Mouse (Mus musculus) myocyte (in vitro differentiated cells): Measurements from ENCODE around the gene Lpp.

ENCODE experiments used
- E2F4 ChIP-seq: IDR thresholded peaks from one replicate; pipeline ENCODE4 v1.6.1; 2011; ENCODE audit warnings: mild to moderate bottlenecking, control low read depth, moderate library complexity; ENCODE audit not compliant: insufficient read depth
- MAX ChIP-seq: IDR thresholded peaks from one replicate; pipeline ENCODE4 v1.6.1; 2011; ENCODE audit warnings: low read depth, mild to moderate bottlenecking, control low read depth
- POLR2A ChIP-seq: IDR thresholded peaks from one replicate; pipeline ENCODE4 v1.6.1; 2011; ENCODE audit warnings: low read depth, mild to moderate bottlenecking, control low read depth, moderate library complexity; ENCODE audit not compliant: insufficient read length
- POLR2AphosphoS2 ChIP-seq: IDR thresholded peaks from one replicate; pipeline ENCODE4 v1.6.1; 2011; ENCODE audit warnings: low read depth, control low read depth; ENCODE audit not compliant: insufficient read length
- REST ChIP-seq: IDR thresholded peaks from one replicate; pipeline ENCODE4 v1.6.1; 2011; ENCODE audit warnings: mild to moderate bottlenecking, control low read depth, moderate library complexity; ENCODE audit not compliant: insufficient read depth, insufficient read length
- TCF12 ChIP-seq: IDR thresholded peaks from one replicate; pipeline ENCODE4 v1.6.1; 2011; ENCODE audit warnings: mild to moderate bottlenecking, control low read depth; ENCODE audit not compliant: poor library complexity, insufficient read depth, severe bottlenecking
- USF1 ChIP-seq: IDR thresholded peaks from one replicate; pipeline ENCODE4 v1.6.1; 2011; ENCODE audit warnings: low read depth, mild to moderate bottlenecking, control low read depth, moderate library complexity

DNA sequence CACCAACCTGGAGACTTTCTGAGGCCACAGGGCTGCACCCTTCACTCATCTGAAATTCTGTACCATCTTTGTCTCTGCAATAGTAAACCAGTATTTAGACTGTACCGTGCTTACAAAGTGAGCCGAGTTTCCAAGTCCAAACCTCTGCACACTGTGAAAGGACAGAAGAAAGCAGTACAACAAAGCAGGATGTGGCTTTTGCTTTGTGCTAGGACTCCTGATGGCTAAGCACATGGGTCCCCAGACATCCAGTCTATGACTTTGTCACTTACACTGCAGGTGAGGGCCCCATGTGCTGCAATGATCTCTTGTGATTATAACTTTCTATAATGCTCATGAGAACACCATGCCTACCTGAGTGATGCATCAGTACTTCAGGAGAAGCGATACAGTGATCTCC is 2.2 kb upstream of the Lpp start:
- TF ChIP-seq POLR2A (no peak), MAX (no peak), POLR2AphosphoS2 (no peak), E2F4 (no peak), REST (no peak), TCF12 (no peak), USF1 (no peak)
